Mouse (Mus musculus): Measurements from ENCODE around the gene Tbc1d10a.

DNA sequence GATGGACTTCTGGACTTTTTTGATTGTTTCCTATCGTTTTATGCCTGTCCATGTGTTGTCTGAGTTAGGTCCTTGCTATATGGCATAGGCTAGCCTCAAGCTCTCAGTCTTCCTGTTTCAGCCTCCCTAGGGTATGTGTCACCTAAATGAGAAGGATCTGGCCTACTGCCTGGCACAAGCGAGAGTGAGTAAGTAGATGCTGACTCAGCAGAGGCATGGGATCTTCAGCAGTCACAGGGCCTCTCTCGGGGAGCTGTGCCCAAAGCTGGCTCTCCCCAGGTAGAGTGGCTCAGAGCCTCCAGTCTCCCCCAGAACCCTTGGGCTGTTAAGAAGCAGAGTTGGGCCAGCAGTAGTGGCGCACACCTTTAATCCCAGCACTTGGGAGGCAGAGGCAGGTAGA is 44.2 kb upstream of the Tbc1d10a start:
- no peak for TF ChIP-seq CTCF (IDR thresholded peaks at IDR 0.05; ENCODE audit: low read depth, low read length)
- TF ChIP-seq POLR2A (IDR thresholded peaks at IDR 0.05; ENCODE audit: borderline replicate concordance, low read depth, low read length): no peak

All from bone marrow macrophage, adult 2 months (primary cell).